Mouse (Mus musculus) splenic B cell, adult 2 months (primary cell): ENCODE results near the gene Lrrc4.

Source experiments
- DNase-seq: peaks from one replicate; pipeline ENCODE4 v3.0.0-alpha.2; 2011; ENCODE audit warnings: low read depth, low spot score
- H3K27me3 ChIP-seq: 2 replicates; pipeline ENCODE4 v1.6.1; 2012; ENCODE audit warnings: mild to moderate bottlenecking, low read length, moderate library complexity, mixed read lengths; ENCODE audit not compliant: control insufficient read depth, poor library complexity, insufficient read depth, severe bottlenecking
- H3K36me3 ChIP-seq: 2 replicates; pipeline ENCODE4 v1.6.1; 2012; ENCODE audit warnings: mild to moderate bottlenecking, low read length, moderate library complexity, mixed read lengths; ENCODE audit not compliant: control insufficient read depth, poor library complexity, insufficient read depth, severe bottlenecking

Lrrc4 gene

DNA sequence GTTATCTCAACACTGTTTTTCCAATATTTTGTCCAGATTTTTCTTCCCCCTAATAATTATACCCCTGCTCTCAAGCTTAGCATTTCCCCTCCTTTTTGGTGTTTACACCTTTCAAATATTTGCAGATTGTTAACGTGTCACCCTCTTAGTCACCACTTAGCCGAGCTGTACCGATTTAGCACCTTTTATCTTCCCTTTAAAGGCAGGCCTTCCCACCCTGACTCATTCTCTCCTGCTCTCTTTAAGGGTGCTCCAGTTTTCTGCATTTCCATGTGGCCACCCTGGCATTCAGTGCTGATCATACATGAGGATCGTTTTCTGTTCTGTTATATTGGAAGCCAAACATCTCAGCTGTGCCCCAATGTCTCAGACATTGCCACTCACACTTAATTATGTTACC lies 41.9 kb downstream of the Lrrc4 start:
- no peak for DNase-seq
- Histone ChIP-seq H3K27me3 (no peaks in the 10 kb centered on the region), H3K36me3 (no peaks in the 10 kb centered on the region)

DNA sequence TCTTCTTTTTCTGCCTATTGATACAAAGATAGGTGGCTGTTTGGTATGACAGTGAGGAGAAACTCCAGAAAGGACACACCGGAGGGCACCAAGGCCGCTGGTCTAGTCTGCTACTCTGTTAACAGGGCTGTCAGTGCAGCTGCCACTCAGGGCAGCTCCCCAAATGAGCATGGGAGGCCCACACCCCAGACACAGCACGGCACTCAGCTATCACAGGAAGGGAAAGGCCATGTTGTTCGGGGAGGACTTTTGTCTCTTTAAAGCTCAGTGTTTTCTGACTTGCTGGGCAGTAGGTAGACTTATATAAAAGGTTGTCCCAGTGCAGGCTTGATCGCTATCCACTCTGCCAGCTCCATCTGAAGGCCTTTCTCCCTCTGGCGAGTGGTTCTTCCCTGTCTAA lies 44.4 kb downstream of the Lrrc4 start:
- H3K27me3 ChIP-seq, result no peaks in the 10 kb centered on the region
- no peak for DNase-seq
- H3K36me3 ChIP-seq, result 0 out of 2 replicates have a peak, but pooled peaks cover 2% of the 10 kb centered on the region

DNA sequence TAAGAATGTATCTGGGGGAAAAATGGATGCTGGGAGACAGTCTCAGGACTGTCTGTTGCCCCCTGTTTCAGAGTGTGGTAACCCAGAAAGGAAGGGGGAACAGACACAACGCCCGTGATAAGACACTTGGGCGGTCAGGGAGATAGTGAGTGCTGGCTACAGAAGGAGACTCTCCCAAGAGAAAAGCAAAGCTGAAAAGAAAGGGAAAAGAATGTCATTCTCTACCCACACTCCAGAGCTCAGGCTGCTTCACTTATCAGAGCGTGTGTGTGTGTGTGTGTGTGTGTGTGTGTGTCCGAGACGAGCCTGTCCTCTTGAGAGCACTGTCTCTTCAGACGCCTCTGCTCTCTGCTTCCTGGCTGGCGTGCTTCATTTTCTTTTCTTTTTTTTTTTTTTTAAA lies 45.8 kb downstream of the Lrrc4 start:
- H3K36me3 ChIP-seq, result 0 out of 2 replicates have a peak, but pooled peaks cover 2% of the 10 kb centered on the region
- DNase-seq, result no peak
- no peaks in the 10 kb centered on the region for H3K27me3 ChIP-seq

DNA sequence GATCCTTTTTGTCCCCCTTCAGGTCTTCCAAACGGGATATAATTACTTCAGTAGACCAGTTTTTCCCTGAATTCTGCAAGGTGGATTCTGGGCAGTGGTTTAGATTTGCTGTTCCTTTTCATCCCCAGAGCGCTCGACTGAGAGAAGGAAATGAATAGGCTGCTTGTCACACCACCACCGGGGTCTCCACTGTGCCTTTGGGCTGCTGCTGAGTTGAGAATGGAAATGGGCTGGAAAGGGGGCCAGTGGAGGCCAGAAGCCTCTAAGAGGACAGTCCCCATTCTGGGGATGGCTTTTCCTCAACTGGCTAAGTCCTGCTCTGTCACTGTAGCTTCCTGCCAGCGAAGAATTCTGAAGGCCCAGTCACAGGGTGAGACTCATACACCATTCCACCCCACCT lies 47.6 kb downstream of the Lrrc4 start:
- 0 out of 2 replicates have a peak, but pooled peaks cover 2% of the 10 kb centered on the region for H3K36me3 ChIP-seq
- H3K27me3 ChIP-seq, result no peaks in the 10 kb centered on the region
- DNase-seq, result no peak

DNA sequence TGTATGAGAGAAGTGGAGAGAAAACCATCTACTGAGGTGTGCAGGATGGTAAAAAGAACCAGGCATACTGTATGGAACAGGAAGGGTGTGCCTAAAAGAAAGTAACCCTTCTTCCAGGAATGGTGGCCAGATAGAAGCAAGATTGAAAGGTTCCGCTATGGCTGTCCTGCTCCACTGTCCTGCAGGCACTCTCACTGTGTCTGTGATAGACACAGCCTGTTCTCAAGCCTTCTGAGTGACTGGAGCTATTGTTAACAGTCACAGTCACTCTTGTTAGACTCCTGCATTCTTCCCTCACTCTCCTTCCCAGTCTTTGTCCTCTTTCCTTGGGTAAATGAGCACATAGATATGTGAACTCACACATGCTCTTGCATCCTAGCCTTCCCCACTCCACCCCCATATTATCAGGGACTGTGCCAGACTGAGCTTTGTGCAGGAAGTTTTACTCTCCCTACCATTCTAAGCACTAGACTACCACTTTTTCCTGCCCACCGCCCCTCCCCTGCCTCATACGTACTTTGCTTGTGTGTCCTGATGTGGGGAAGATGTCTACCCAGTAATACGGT lies 48.4 kb downstream of the Lrrc4 start:
- H3K36me3 ChIP-seq, result 0 out of 2 replicates have a peak, but pooled peaks cover 2% of the 10 kb centered on the region
- no peaks in the 10 kb centered on the region for H3K27me3 ChIP-seq
- no peak for DNase-seq

DNA sequence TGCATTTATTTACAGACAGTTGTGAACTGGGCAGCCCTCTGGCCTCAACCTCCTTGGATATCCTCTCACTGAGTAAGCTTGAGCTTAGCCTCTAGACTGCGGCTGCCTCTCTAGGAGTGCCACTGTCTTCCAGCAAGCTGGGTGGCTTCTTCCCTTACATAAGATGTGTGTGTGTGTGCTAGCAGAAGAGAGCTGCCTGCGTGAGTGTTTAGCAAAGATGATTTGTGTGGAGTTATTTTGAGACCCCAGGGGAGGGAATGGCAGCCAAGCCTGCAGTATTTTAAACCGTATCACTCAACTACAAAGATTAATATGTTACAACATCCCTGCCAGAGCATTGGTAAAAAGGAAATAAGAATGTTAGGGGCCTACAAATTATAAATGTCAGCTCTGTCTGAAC lies 49.9 kb downstream of the Lrrc4 start:
- Histone ChIP-seq H3K27me3 (no peaks in the 10 kb centered on the region), H3K36me3 (0 out of 2 replicates have a peak, but pooled peaks cover 2% of the 10 kb centered on the region)
- no peak for DNase-seq

DNA sequence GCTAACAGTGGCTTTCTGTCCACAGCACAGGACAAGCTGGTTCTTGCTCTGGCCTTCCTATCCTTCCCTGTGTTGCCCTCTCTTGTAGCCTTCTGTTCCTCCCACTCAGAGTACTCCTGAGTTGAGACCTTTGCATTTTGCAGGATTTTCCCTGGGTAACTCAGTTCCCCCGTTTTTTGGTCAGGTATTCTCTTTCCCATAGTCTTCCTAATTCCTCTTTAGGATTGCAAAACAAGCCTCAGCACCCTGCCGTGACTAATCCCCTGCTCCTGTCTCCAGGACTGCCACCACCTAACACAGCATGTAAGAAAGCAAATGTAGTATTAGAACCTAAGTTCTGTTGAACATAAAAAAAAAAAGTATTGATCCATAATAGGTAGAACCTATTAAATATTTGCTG lies 60.2 kb downstream of the Lrrc4 start:
- Histone ChIP-seq H3K27me3 (no peaks in the 10 kb centered on the region), H3K36me3 (no peaks in the 10 kb centered on the region)
- DNase-seq, result no peak

DNA sequence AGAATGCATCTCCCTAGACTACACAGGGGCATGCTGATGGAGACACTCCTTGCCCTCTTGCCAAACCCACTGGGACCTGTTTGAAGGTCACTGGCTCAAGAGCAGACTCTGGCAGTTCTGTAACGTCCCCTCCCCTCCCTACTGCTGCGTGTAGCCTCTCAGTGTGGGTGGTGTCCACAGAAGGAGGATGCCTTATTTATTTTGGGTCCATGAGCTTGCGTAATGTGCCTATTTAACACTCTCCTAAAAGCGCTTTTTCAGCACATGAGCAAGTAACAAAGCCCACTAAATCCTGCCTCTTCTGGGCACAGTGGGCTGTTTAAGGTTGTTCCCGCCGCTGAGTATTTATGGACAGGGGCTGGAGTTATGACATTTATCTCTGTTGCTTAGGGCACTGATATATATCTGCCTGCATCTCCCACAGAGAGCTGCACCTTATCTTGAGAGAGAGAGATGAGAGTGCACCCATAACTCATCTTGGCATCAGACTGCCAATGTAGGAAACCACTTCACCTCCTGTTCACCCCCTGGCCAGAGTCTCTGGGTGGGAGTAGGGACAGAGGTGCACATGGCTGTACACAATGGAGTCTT lies 63.6 kb downstream of the Lrrc4 start:
- H3K36me3 ChIP-seq, result no peaks in the 10 kb centered on the region
- no peaks in the 10 kb centered on the region for H3K27me3 ChIP-seq
- DNase-seq, result no peak

DNA sequence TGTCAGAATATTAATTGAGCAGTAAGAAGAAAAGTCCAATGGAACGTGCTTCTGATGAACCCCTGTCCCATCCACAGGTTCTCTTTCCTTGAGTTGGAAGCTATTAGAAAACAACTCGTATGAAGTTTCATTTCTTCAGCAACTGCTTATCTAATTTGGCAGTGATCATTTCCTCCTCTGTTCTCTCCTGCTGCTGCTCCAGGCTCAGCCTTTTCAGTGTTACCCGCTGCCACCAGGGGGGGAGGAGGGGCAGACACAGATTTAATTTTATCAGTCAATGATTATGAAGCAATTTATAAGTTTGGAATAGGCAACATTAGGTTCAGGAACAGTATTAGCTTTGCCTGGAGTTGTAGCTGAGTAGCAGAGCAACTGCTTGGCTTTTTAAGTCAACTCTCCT lies 64.9 kb downstream of the Lrrc4 start:
- H3K27me3 ChIP-seq, result no peaks in the 10 kb centered on the region
- H3K36me3 ChIP-seq, result no peaks in the 10 kb centered on the region
- DNase-seq, result no peak

DNA sequence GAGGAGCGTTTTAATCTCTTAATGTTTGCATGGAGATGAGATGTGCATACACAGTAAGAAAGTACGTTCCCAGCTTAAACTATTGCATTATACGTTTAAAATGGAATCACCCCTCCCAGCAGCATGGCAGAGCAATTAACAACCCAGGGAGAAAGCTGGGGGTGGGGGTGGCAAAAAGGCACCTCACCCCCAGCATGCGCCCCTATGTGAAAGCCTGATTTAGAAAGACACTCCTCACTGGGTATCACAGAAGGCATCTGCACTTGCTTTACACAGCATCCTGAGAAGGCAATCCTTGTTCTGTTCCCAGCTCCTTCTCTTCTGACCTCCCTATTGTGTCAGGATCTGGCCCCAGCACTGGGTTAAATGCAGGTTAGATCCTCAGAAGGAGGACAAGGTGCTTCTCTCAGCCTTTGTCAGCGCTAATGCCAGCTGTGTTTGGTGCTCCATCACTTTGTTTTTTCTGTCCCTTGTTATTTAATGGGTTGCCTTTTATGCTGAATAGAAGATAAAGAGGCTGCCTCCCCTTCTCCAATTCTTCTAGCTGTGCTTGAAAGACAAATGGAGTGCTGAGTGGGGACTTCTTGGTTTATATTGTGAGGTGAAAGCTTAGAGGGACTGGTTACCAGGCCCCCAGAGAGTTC lies 69.3 kb downstream of the Lrrc4 start:
- no peak for DNase-seq
- Histone ChIP-seq H3K27me3 (no peaks in the 10 kb centered on the region), H3K36me3 (no peaks in the 10 kb centered on the region)

DNA sequence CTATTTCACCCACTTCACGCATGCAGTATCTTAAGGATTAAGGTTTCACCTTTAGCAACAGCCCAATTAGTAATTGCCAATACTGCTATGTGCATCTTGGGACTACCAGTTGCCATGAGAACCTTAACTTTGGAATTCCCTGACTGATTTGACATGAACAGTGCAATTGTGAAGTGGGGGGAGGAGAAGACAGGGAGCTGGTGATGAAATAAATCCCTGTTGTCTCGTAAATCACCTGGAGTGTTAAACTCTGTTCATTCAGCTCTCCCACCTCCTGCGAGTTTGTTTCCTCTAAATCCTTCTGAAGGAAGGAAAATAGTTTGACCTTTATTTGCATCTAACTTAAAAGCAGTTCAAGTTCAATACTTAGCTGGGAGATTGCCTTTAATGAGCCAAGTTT lies 69.8 kb downstream of the Lrrc4 start:
- no peaks in the 10 kb centered on the region for H3K27me3 ChIP-seq
- no peak for DNase-seq
- no peaks in the 10 kb centered on the region for H3K36me3 ChIP-seq

DNA sequence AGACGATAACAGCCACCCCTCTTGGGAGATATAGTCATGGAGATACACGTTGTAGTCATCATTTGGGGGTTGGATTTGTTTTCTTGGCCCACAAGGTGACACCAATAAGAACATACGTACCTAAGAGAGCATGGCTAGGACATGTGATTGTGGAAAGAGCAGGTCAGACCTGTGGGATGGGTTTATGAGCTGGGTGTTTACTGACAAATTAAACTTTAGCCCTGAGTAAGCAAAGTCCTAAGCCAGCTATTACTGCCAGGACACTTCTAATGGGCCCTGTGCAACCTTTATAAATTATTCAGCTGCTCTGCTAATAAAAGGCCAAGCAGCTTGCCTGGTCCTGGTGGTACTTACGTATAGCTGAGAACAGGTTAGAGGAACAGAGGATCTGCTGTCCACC lies 73.3 kb downstream of the Lrrc4 start:
- DNase-seq, result no peak
- Histone ChIP-seq H3K36me3 (no peaks in the 10 kb centered on the region; the same call in 1 of the 2 replicates), H3K27me3 (no peaks in the 10 kb centered on the region)

DNA sequence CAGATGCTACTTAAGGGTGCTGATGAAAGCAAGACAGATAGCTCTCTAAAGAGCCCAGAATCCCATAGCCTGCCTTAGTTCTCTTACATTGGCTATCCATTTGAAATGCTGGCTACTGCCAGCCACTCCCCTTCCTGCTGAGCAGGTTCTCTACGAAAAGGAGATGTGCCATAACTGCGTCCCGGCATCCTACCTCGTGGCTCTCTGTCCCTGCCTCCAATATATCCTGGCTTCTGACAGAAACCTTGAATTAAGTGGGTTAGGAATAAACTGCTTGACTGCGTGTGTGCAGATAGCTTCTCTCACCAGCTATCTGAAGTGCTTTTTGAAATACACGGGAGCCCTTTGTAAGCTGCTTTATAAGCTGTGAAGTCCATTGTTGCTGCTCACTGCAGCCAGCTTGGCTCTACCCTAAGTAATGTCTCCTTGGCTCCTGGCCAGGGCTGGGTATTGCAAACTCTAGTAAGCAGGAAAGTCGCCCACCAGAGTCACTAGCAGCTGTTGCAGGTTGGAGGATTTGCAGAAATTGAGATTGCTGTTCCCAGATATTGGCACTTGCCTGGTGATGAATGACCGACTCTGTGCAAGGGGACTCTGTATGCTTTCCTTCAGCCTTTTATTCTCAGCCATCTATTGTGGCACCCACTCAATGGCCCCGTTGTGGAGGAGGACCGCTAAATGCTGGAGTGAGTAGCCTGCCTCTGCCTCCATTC lies 75.1 kb downstream of the Lrrc4 start:
- Histone ChIP-seq H3K36me3 (no peaks in the 10 kb centered on the region; the same call in 1 of the 2 replicates), H3K27me3 (no peaks in the 10 kb centered on the region)
- DNase-seq, result no peak

DNA sequence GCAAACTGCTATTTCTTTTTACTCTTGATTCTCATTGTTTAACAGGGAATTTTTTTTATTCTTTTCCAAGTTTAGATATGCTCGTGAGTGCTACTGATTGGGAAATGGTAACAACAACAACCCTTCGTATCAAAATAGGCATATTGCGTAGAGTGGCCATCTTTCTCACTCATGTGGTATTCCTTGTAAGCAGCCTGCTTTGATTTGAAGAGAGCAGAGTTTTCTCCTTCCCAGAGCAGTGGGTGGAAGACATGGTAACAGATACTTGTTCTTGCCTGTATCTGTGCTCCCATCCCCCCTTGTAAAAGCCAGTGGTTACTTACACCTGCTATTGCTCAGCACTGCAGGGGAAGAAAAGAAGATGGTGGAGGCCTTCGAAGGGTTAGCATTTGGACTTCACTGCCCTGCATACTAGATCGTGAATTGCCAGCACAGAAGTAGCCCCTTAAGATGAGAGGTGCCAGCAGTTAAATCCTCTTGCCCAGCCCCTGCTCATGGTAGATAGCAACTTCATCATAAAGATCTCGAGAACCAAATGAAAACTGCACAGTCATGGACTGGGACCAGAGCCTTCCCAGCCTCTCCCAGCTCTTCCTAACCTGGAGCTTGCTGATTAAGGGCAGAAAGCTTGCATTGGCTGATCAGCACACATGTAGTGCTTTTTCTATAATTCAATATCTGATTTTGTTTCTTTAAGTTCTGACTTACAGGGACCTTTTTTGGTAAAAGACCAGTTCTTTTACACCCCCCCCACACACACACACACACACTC lies 77.2 kb downstream of the Lrrc4 start:
- H3K36me3 ChIP-seq, result peaks cover 2% of the 10 kb centered on the region; the same call in 1 of the 2 replicates
- H3K27me3 ChIP-seq, result no peaks in the 10 kb centered on the region
- DNase-seq, result no peak
